Mouse (Mus musculus): ENCODE data around the gene Slfnl1. TPM values are rescaled to one million over a fixed set of nuclear protein-coding genes. Genes with fewer than 3 reads are reported as not detected.

Gene Slfnl1
- polyA plus RNA-seq (2012; rRNA removed) = 0.15 TPM in 2 replicates

GRCm38 (mm10) chr4:120531986-120532385 lies at the start of gene Slfnl1:
Gene Slfnl1, plus strand, starts transcription at chr4:120532231.

GRCm38 (mm10) chr4:120569486-120570437 lies 37.7 kb downstream of the Slfnl1 start, which contains the start of gene Ctps:
Gene Ctps, minus strand, starts transcription at chr4:120570276.

Other genes starting within 250 kb of the Slfnl1 start
- gene Foxo6, start 244.9 kb upstream of the Slfnl1 start, polyA plus RNA-seq (2012; rRNA removed) = 19.5 and 30.6 TPM in 2 replicates
- gene Scmh1, start 127.0 kb upstream of the Slfnl1 start, polyA plus RNA-seq (2012; rRNA removed) = 95.3 and 105 TPM in 2 replicates
- gene Ctps, start 38.0 kb downstream of the Slfnl1 start, polyA plus RNA-seq (2012; rRNA removed) = 51.0 and 58.8 TPM in 2 replicates
- not detected in 2 replicates for gene Gm8439, start 56.5 kb downstream of the Slfnl1 start, polyA plus RNA-seq (2012; rRNA removed)
- gene Cited4, start 134.3 kb downstream of the Slfnl1 start, polyA plus RNA-seq (2012; rRNA removed) = 0.61 and 1.1 TPM in 2 replicates
- 9.4 and 9.5 TPM in 2 replicates for gene Kcnq4, start 216.4 kb downstream of the Slfnl1 start, polyA plus RNA-seq (2012; rRNA removed)